Mouse (Mus musculus) urinary bladder, postnatal 14 days (tissue): ENCODE measurements around the gene Agl.

Experiments used
- DNase-seq: peaks from one replicate; pipeline ENCODE4 v3.0.0; 2021; ENCODE audit warnings: low spot score

Gene Agl

DNA sequence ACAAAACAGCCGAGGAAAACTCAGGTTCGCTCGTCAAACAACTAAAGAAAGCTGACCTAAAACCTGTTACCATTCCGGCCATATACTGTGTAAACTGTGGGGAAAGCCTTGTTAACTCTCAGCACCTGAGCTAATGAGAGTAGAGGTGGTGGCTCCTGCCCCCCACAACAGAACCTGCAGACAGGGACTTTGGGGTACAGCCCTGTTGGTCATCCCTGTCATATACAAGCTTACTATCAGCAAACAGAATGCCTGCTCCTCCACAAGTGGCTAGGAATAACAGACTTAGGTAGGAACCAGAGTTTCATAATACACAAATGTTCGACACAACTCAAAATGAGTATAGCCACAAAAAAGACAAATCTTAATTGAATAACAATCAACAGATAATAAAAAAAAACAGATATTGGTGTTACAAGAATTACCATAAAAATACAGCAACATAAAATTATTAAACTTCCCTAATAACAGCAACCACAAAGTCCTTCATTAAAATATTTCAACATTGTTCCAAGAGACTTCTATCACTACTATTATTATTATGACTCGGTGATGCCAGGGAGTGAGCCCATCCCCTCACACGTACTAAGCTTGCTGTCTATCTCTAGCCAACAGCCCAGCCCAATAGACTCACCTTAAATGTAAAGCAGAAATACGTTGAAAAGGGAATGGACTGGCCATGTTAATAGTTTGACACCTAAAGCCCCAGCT lies 112.9 kb downstream of the Agl start:
- DNase-seq: no peak

DNA sequence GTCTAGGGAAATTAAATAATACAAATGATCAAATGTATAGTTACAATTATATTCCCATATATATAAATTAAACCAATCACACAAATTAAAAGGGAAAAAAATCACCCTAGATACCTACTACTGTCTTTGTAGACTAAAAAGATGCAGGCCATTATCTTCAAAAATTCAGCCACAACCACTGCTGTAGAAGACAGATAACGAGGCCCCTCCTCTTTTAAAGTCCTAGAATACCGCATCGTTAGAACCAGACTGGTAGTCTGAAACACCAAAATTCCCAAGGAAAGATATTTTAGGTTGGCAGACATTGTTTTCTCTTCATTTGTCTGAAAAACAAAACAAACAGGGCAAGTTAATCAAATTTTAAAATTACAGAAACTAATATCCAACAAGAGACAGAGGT lies 113.7 kb downstream of the Agl start:
- DNase-seq: no peak
